Mouse (Mus musculus): Measurements from ENCODE around the gene Pcgf5. TPM values are rescaled to one million over a fixed set of nuclear protein-coding genes. Genes with fewer than 3 reads are reported as not detected.

Gene Pcgf5
- polyA plus RNA-seq (2015; fragmentation: Nextera tagmentation; extraction: Ambion mirVana), result 17.0 and 17.9 TPM in 2 replicates

GRCm38 (mm10) chr19:36348161-36348800 lies at the start of gene Pcgf5:
TSS of gene Pcgf5 (plus strand) at chr19:36348309.
- Histone ChIP-seq H3K27me3 (replicated peaks; ENCODE audit: control insufficient read depth, insufficient read depth, low read length) (peaks cover 2% of the 10 kb centered on the region; the same call in 1 of the 2 replicates), H3K27ac (ENCODE audit: low read length) (0 out of 2 replicates have a peak within 1 kb of the TSS, but pooled peaks have one; percentile 25), H3K4me1 (ENCODE audit: control insufficient read depth, insufficient read depth, low read length) (0 out of 2 replicates have a peak, but pooled peaks cover 3% of the 10 kb centered on the region), H3K9ac (ENCODE audit: low read depth, low read length) (peak within 1 kb of the TSS; percentile 71), H3K9me3 (ENCODE audit: control insufficient read depth, low read length) (no peaks in the 10 kb centered on the region), H3K4me3 (ENCODE audit: low read length) (peak within 1 kb of the TSS; percentile 77), H3K36me3 (ENCODE audit: control insufficient read depth, insufficient read depth, low read length) (no peaks in the 10 kb centered on the region), H3K4me2 (ENCODE audit: low read depth, low read length) (peak within 1 kb of the TSS; percentile 99)
- peak; percentile 83 for ATAC-seq
- WGBS, result under 1% methylated on average over 75 of the region's 92 CpGs

- Histone ChIP-seq H3K27me3 (replicated peaks; ENCODE audit: control insufficient read depth, insufficient read depth, low read length) (no peaks in the 10 kb centered on the region), H3K36me3 (ENCODE audit: control insufficient read depth, insufficient read depth, low read length) (no peaks in the 10 kb centered on the region), H3K9ac (ENCODE audit: low read depth, low read length) (no peak overlapping the region), H3K4me3 (ENCODE audit: low read length) (no peak overlapping the region), H3K27ac (ENCODE audit: low read length) (no peak overlapping the region), H3K4me1 (ENCODE audit: control insufficient read depth, insufficient read depth, low read length) (no peaks in the 10 kb centered on the region), H3K4me2 (ENCODE audit: low read depth, low read length) (no peak overlapping the region), H3K9me3 (ENCODE audit: control insufficient read depth, low read length) (no peaks in the 10 kb centered on the region)
- ATAC-seq, result no peak
- 59% methylated on average over 5 of the region's 5 CpGs for WGBS
Measured at GRCm38 (mm10) chr19:36305542-36305941, 42.6 kb upstream of the Pcgf5 start.

GRCm38 (mm10) chr19:36314010-36314409 lies 34.1 kb upstream of the Pcgf5 start:
- no peak overlapping the region for H3K4me3 ChIP-seq (ENCODE audit: low read length)
- H3K27me3 ChIP-seq (replicated peaks; ENCODE audit: control insufficient read depth, insufficient read depth, low read length), result no peaks in the 10 kb centered on the region
- 84% methylated on average over 5 of the region's 5 CpGs for whole genome bisulfite sequencing
- no peaks in the 10 kb centered on the region for H3K36me3 ChIP-seq (ENCODE audit: control insufficient read depth, insufficient read depth, low read length)
- H3K9me3 ChIP-seq (ENCODE audit: control insufficient read depth, low read length), result no peaks in the 10 kb centered on the region
- no peak for ATAC-seq
- H3K9ac ChIP-seq (ENCODE audit: low read depth, low read length), result no peak overlapping the region
- H3K27ac ChIP-seq (ENCODE audit: low read length), result no peak overlapping the region
- H3K4me2 ChIP-seq (ENCODE audit: low read depth, low read length), result no peak overlapping the region
- no peaks in the 10 kb centered on the region for H3K4me1 ChIP-seq (ENCODE audit: control insufficient read depth, insufficient read depth, low read length)

GRCm38 (mm10) chr19:36319735-36320134 lies 28.4 kb upstream of the Pcgf5 start:
- no peak overlapping the region for H3K27ac ChIP-seq (ENCODE audit: low read length)
- WGBS, result 81% methylated on average over 4 of the region's 4 CpGs
- H3K4me2 ChIP-seq (ENCODE audit: low read depth, low read length), result no peak overlapping the region
- no peak overlapping the region for H3K4me3 ChIP-seq (ENCODE audit: low read length)
- H3K36me3 ChIP-seq (ENCODE audit: control insufficient read depth, insufficient read depth, low read length), result no peaks in the 10 kb centered on the region
- ATAC-seq, result no peak
- H3K9me3 ChIP-seq (ENCODE audit: control insufficient read depth, low read length), result no peaks in the 10 kb centered on the region
- no peaks in the 10 kb centered on the region for H3K27me3 ChIP-seq (replicated peaks; ENCODE audit: control insufficient read depth, insufficient read depth, low read length)
- H3K9ac ChIP-seq (ENCODE audit: low read depth, low read length), result no peak overlapping the region
- H3K4me1 ChIP-seq (ENCODE audit: control insufficient read depth, insufficient read depth, low read length), result no peaks in the 10 kb centered on the region

GRCm38 (mm10) chr19:36321066-36321465 lies 27.0 kb upstream of the Pcgf5 start:
- ATAC-seq, result no peak
- 89% methylated on average over 3 of the region's 3 CpGs for WGBS

GRCm38 (mm10) chr19:36323326-36323725 lies 24.8 kb upstream of the Pcgf5 start:
- Histone ChIP-seq H3K4me3 (ENCODE audit: low read length) (no peak overlapping the region), H3K9ac (ENCODE audit: low read depth, low read length) (no peak overlapping the region), H3K4me2 (ENCODE audit: low read depth, low read length) (no peak overlapping the region), H3K36me3 (ENCODE audit: control insufficient read depth, insufficient read depth, low read length) (no peaks in the 10 kb centered on the region), H3K9me3 (ENCODE audit: control insufficient read depth, low read length) (no peaks in the 10 kb centered on the region), H3K4me1 (ENCODE audit: control insufficient read depth, insufficient read depth, low read length) (no peaks in the 10 kb centered on the region), H3K27ac (ENCODE audit: low read length) (no peak overlapping the region), H3K27me3 (replicated peaks; ENCODE audit: control insufficient read depth, insufficient read depth, low read length) (no peaks in the 10 kb centered on the region)
- ATAC-seq, result no peak
- 65% methylated on average over 2 of the region's 2 CpGs for WGBS

More at GRCm38 (mm10) chr19:36321066-36321465, 27.0 kb upstream of the Pcgf5 start:
- H3K27me3 ChIP-seq (replicated peaks; ENCODE audit: control insufficient read depth, insufficient read depth, low read length), result no peaks in the 10 kb centered on the region
- H3K4me2 ChIP-seq (ENCODE audit: low read depth, low read length), result no peak overlapping the region
- H3K4me3 ChIP-seq (ENCODE audit: low read length), result no peak overlapping the region
- H3K9ac ChIP-seq (ENCODE audit: low read depth, low read length), result no peak overlapping the region
- H3K36me3 ChIP-seq (ENCODE audit: control insufficient read depth, insufficient read depth, low read length), result no peaks in the 10 kb centered on the region
- H3K9me3 ChIP-seq (ENCODE audit: control insufficient read depth, low read length), result no peaks in the 10 kb centered on the region
- no peak overlapping the region for H3K27ac ChIP-seq (ENCODE audit: low read length)
- H3K4me1 ChIP-seq (ENCODE audit: control insufficient read depth, insufficient read depth, low read length), result no peaks in the 10 kb centered on the region

- no peak overlapping the region for H3K4me3 ChIP-seq (ENCODE audit: low read length)
- no peaks in the 10 kb centered on the region for H3K36me3 ChIP-seq (ENCODE audit: control insufficient read depth, insufficient read depth, low read length)
- H3K27me3 ChIP-seq (replicated peaks; ENCODE audit: control insufficient read depth, insufficient read depth, low read length), result no peaks in the 10 kb centered on the region
- no peaks in the 10 kb centered on the region for H3K4me1 ChIP-seq (ENCODE audit: control insufficient read depth, insufficient read depth, low read length)
- ATAC-seq, result peak; percentile 77
- no peak overlapping the region for H3K4me2 ChIP-seq (ENCODE audit: low read depth, low read length)
- H3K27ac ChIP-seq (ENCODE audit: low read length), result no peak overlapping the region
- no peaks in the 10 kb centered on the region for H3K9me3 ChIP-seq (ENCODE audit: control insufficient read depth, low read length)
- H3K9ac ChIP-seq (ENCODE audit: low read depth, low read length), result no peak overlapping the region
- WGBS, result 49% methylated on average over 5 of the region's 5 CpGs
Measured at GRCm38 (mm10) chr19:36328678-36329077, 19.4 kb upstream of the Pcgf5 start.

- Histone ChIP-seq H3K27me3 (replicated peaks; ENCODE audit: control insufficient read depth, insufficient read depth, low read length) (peaks cover 2% of the 10 kb centered on the region; the same call in 1 of the 2 replicates), H3K36me3 (ENCODE audit: control insufficient read depth, insufficient read depth, low read length) (no peaks in the 10 kb centered on the region), H3K9me3 (ENCODE audit: control insufficient read depth, low read length) (no peaks in the 10 kb centered on the region), H3K4me3 (ENCODE audit: low read length) (0 out of 2 replicates have a peak overlapping the region, but pooled peaks have one; percentile 77), H3K9ac (ENCODE audit: low read depth, low read length) (no peak overlapping the region), H3K4me2 (ENCODE audit: low read depth, low read length) (peak overlapping the region; percentile 99; the same call in 1 of the 2 replicates), H3K27ac (ENCODE audit: low read length) (no peak overlapping the region), H3K4me1 (ENCODE audit: control insufficient read depth, insufficient read depth, low read length) (0 out of 2 replicates have a peak, but pooled peaks cover 3% of the 10 kb centered on the region)
- WGBS, result 27% methylated on average over 6 of the region's 6 CpGs
- no peak for ATAC-seq
Measured at GRCm38 (mm10) chr19:36347376-36347775, 733 bp upstream of the Pcgf5 start.

GRCm38 (mm10) chr19:36347831-36348160 lies 313 bp upstream of the Pcgf5 start:
- H3K27me3 ChIP-seq (replicated peaks; ENCODE audit: control insufficient read depth, insufficient read depth, low read length), result peaks cover 2% of the 10 kb centered on the region; the same call in 1 of the 2 replicates
- H3K4me2 ChIP-seq (ENCODE audit: low read depth, low read length), result peak overlapping the region; percentile 99
- H3K4me1 ChIP-seq (ENCODE audit: control insufficient read depth, insufficient read depth, low read length), result 0 out of 2 replicates have a peak, but pooled peaks cover 3% of the 10 kb centered on the region
- peak overlapping the region; percentile 77 for H3K4me3 ChIP-seq (ENCODE audit: low read length)
- H3K27ac ChIP-seq (ENCODE audit: low read length), result no peak overlapping the region
- peak; percentile 5; the same call in 1 of the 2 replicates for ATAC-seq
- WGBS, result 1% methylated on average over 11 of the region's 11 CpGs
- H3K9ac ChIP-seq (ENCODE audit: low read depth, low read length), result peak overlapping the region; percentile 71
- no peaks in the 10 kb centered on the region for H3K9me3 ChIP-seq (ENCODE audit: control insufficient read depth, low read length)
- H3K36me3 ChIP-seq (ENCODE audit: control insufficient read depth, insufficient read depth, low read length), result no peaks in the 10 kb centered on the region
